Mouse (Mus musculus) ES-E14 (cell line): ENCODE measurements at regions not wholly inside any gene's neighbourhood (a gene's known extent, or its start where the extent isn't known, plus 50 kb on each side); places are given as distances from the start of the nearest gene placed in this dataset.

Experiments
- DNase-seq: peaks from one replicate; pipeline ENCODE4 v3.0.0-alpha.2; 2013; ENCODE audit warnings: low read depth, low spot score
- H3K27ac ChIP-seq: 2 replicates; pipeline ENCODE4 v1.5.1; 2012; ENCODE audit warnings: low read depth, mild to moderate bottlenecking, low read length, moderate library complexity, mixed read lengths; ENCODE audit not compliant: poor library complexity, insufficient read depth, severe bottlenecking
- H3K36me3 ChIP-seq: 2 replicates; pipeline ENCODE4 v1.6.1; 2012; ENCODE audit warnings: mild to moderate bottlenecking, low read length, moderate library complexity, mixed read lengths; ENCODE audit not compliant: control insufficient read depth, poor library complexity, insufficient read depth, severe bottlenecking
- H3K4me1 ChIP-seq, 2 experiments: fragments of 150-350 bp in 1 of 2; sonication (generic) in 1 of 2; 2 replicates each; pipeline ENCODE4 v1.6.1; 2012; ENCODE audit warnings: low read length in 2 of 2, mild to moderate bottlenecking in 1 of 2, mixed read lengths in 1 of 2; ENCODE audit not compliant: control insufficient read depth in 2 of 2, insufficient read depth in 2 of 2, poor library complexity in 1 of 2
- H3K4me3 ChIP-seq, 2 experiments: fragments of 150-350 bp in 1 of 2; sonication (generic) in 1 of 2; 2 replicates each; pipeline ENCODE4 v1.5.1; 2012; ENCODE audit warnings: low read length in 2 of 2, low read depth in 1 of 2, mild to moderate bottlenecking in 1 of 2, mixed read lengths in 1 of 2; ENCODE audit not compliant: insufficient read depth in 1 of 2, poor library complexity in 1 of 2, severe bottlenecking in 1 of 2
- H3K9ac ChIP-seq: 2 replicates; pipeline ENCODE4 v1.6.1; 2012; ENCODE audit warnings: low read depth, mild to moderate bottlenecking, low read length, mixed read lengths; ENCODE audit not compliant: poor library complexity, insufficient read depth, severe bottlenecking
- H3K9me3 ChIP-seq: fragments of 150-350 bp; sonication (generic); 2 replicates; pipeline ENCODE4 v1.6.1; 2012; ENCODE audit warnings: low read depth, mild to moderate bottlenecking, low read length; ENCODE audit not compliant: control insufficient read depth, insufficient read depth
- CHD2 ChIP-seq: IDR thresholded peaks from 2 replicates; pipeline ENCODE4 v1.6.1; 2014; ENCODE audit warnings: mild to moderate bottlenecking, low read depth, low read length, inconsistent platforms
- HCFC1 ChIP-seq: IDR thresholded peaks from 2 replicates; pipeline ENCODE4 v1.6.1; 2012; ENCODE audit warnings: low read length, inconsistent platforms, borderline replicate concordance; ENCODE audit not compliant: insufficient read depth
- MAFK ChIP-seq: IDR thresholded peaks from 2 replicates; pipeline ENCODE4 v1.6.1; 2014; ENCODE audit warnings: mild to moderate bottlenecking, low read depth, low read length, inconsistent platforms; ENCODE audit not compliant: insufficient read depth
- ZC3H11A ChIP-seq: IDR thresholded peaks from 2 replicates; pipeline ENCODE4 v1.6.1; 2012; ENCODE audit warnings: low read depth, mild to moderate bottlenecking, inconsistent platforms, low read length, borderline replicate concordance
- ZNF384 ChIP-seq: IDR thresholded peaks from 2 replicates; pipeline ENCODE4 v1.6.1; 2012; ENCODE audit warnings: low read depth, low read length, inconsistent platforms
- in situ Hi-C, 2 experiments: fragments of 600-800 bp; cut with MboI; formaldehyde crosslinking; loops; one replicate each; pipeline ENCODE4 v1.15.1; 2025; ENCODE audit warnings: low sequenced_read_pairs in 2 of 2, inconsistent platforms in 1 of 2; ENCODE audit not compliant: unreplicated experiment in 2 of 2

DNA sequence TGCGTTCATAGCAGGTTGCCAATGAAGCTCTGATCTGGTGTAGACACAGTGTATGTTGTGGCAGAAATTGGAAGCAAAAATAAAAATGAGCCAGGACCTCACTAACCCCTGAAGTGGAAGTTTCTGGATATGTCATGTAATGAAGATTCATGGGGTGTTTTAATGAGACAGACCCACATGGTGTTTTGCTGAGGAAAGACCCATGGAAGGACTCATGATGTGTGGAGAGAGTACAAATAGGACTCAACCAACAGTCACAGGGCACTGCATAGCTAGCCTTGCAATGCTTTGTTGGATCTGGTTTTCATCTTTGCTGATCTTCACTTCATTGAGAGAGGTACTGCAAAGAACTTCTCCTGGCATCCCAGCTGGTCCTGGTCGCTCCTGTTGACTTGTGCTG is 2399.2 kb upstream of the Gm7489 start:
- Histone ChIP-seq H3K4me1 (no peaks in the 10 kb centered on the region), H3K9ac (no peak overlapping the region), H3K36me3 (no peaks in the 10 kb centered on the region), H3K4me3 (no peak overlapping the region), H3K27ac (no peak overlapping the region), H3K9me3 (no peaks in the 10 kb centered on the region)
- TF ChIP-seq ZNF384 (no peak), MAFK (no peak), HCFC1 (no peak), ZC3H11A (no peak), CHD2 (no peak)
- in situ Hi-C loops = no loop called here
- no peak for DNase-seq

DNA sequence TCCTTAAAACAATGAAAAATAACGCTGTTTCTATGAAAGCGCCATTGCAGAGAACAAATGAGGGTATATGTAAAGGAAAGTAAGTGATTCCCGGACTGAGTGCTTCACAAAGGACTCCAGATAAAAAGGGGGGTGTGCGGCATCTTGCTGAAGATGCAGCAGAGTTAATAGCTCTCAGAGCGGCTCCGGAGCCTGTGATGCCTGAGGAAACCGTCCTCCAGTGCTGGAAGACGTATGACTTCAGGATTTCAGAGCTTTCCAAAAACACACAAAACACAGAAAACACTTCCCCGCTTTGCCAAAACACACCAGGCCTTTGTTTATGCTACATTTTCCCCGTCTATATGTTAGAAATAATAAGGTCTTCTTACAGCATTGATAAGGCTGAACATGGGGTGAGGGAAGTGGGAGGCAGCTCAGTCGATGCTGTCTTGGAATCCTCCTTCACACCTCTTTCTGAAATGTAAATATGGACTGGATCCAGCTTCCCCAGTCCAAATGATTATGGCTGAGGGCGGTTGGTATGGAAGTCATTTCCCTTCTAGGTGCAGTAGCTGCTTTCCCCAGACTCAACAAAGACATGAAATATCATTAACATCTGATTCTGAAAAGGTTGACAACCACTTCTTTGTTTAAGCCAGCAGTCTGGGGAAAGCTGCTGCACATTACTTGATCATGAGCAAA is 2382.5 kb upstream of the Gm7489 start:
- H3K9ac ChIP-seq = no peak overlapping the region
- DNase-seq = no peak
- in situ Hi-C loops = no loop called here

DNA sequence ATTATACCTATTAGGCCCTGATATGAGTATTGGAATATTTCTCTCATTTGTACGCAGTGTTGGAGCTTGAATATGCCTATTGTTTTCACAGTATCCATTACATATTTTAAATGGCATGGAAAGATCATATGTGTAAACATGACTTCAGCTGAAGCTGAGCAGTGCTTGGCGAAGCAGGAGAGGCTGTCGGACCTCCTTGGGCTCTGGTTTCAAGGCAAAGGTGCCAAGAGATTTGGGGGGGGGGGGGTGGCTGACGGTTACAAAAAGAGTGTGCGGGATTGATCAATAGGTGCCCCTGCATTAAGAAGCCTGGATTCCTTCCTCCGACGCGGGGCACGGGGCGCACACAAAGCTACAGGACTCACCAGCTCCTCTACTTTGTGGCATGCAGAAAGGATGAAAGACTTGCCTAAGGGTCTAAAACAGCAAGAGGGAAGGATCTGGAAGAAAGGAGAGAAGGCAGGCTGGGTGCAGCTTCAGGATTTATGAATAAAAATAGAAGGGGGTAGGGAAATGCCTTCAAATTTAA is 2381.9 kb upstream of the Gm7489 start:
- H3K9me3 ChIP-seq = no peaks in the 10 kb centered on the region
- H3K27ac ChIP-seq = no peak overlapping the region
- in situ Hi-C loops = no loop called here
- no peaks in the 10 kb centered on the region for H3K36me3 ChIP-seq
- H3K4me1 ChIP-seq = no peaks in the 10 kb centered on the region
- TF ChIP-seq ZC3H11A (no peak), MAFK (no peak)
- no peak overlapping the region for H3K4me3 ChIP-seq
- H3K9ac ChIP-seq = no peak overlapping the region
- no peak for DNase-seq

More for the DNA sequence above, 2382.5 kb upstream of the Gm7489 start:
- no peaks in the 10 kb centered on the region for H3K36me3 ChIP-seq
- no peaks in the 10 kb centered on the region for H3K4me1 ChIP-seq
- H3K9me3 ChIP-seq = no peaks in the 10 kb centered on the region
- H3K4me3 ChIP-seq = no peak overlapping the region
- no peak overlapping the region for H3K27ac ChIP-seq
- no peak for TF ChIP-seq CHD2
- no peak for TF ChIP-seq ZNF384
- TF ChIP-seq HCFC1 = no peak
- TF ChIP-seq MAFK = no peak
- no peak for TF ChIP-seq ZC3H11A

DNA sequence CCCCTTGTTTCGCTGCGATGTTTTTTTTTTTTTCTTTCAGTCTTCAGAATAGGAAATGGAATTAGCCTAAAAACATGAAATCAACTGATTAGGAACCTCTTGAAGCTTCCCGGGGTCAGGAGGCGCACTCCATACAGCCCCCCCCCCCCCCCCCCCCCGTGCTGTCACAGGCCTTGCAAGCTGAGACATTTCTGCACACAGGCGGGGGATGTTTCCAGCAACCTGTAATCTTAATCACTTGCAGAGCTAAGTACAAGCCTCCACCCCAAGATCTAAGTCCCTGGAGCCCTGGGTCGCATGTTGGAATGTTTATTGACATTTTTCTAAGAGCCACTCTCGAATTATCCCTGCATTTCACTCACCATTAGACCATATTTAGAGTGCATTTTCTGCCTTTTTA is 2381.4 kb upstream of the Gm7489 start:
- no peak for TF ChIP-seq MAFK
- no peak for TF ChIP-seq ZC3H11A
- TF ChIP-seq ZNF384 = no peak
- TF ChIP-seq CHD2 = no peak
- no peak for TF ChIP-seq HCFC1
- H3K36me3 ChIP-seq = no peaks in the 10 kb centered on the region
- no peak overlapping the region for H3K4me3 ChIP-seq
- no peak overlapping the region for H3K9ac ChIP-seq
- no peak overlapping the region for H3K27ac ChIP-seq
- in situ Hi-C loops = no loop called here
- H3K9me3 ChIP-seq = no peaks in the 10 kb centered on the region
- DNase-seq = no peak
- H3K4me1 ChIP-seq = no peaks in the 10 kb centered on the region

DNA sequence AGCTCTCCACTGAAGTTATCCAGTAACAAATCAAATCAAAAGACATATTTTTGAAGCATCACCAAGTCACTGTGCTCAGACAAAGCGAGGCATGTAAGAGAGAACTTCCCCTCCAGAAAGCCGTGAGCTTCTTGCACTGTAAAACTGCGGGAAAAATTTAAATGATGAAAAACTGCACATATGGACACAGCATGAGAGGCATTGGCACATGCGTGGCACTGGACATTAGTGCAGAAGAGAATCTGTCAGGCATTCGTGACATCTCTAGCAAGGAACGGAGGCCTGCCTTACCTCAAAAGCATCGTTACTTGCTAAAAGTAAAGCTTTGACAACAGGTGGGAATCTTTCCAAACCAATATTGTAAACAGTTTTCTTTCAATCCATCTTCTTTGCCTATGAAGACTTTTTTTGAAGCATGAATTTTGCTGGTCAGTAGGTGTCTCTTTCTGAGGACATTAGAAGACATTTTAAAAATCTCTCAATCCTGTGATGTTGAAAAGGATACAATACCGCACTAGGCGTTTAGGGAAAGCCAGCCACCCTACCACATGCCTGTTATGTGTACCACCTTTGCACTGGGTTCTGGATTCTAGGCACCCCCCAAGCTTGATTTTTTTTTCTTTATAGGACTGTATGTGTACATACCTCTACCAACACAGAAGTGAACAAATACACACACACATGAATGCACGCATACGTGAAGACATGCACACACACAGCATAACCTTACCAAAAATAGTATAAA is 2380.5 kb upstream of the Gm7489 start:
- Histone ChIP-seq H3K4me3 (no peak overlapping the region), H3K27ac (no peak overlapping the region), H3K9me3 (no peaks in the 10 kb centered on the region), H3K36me3 (no peaks in the 10 kb centered on the region), H3K4me1 (no peaks in the 10 kb centered on the region), H3K9ac (no peak overlapping the region)
- no peak for DNase-seq
- TF ChIP-seq ZNF384 = no peak
- no peak for TF ChIP-seq MAFK
- TF ChIP-seq ZC3H11A = no peak
- TF ChIP-seq CHD2 = no peak
- no peak for TF ChIP-seq HCFC1
- in situ Hi-C loops = no loop called here
